Mouse (Mus musculus) ES-E14 (cell line): ENCODE measurements around the gene Rab3c.

Experiments
- MAFK ChIP-seq: IDR thresholded peaks from 2 replicates; pipeline ENCODE4 v1.6.1; 2014; ENCODE audit warnings: mild to moderate bottlenecking, low read depth, low read length, inconsistent platforms; ENCODE audit not compliant: insufficient read depth
- ZC3H11A ChIP-seq: IDR thresholded peaks from 2 replicates; pipeline ENCODE4 v1.6.1; 2012; ENCODE audit warnings: low read depth, mild to moderate bottlenecking, inconsistent platforms, low read length, borderline replicate concordance
- ZNF384 ChIP-seq: IDR thresholded peaks from 2 replicates; pipeline ENCODE4 v1.6.1; 2012; ENCODE audit warnings: low read depth, low read length, inconsistent platforms

DNA sequence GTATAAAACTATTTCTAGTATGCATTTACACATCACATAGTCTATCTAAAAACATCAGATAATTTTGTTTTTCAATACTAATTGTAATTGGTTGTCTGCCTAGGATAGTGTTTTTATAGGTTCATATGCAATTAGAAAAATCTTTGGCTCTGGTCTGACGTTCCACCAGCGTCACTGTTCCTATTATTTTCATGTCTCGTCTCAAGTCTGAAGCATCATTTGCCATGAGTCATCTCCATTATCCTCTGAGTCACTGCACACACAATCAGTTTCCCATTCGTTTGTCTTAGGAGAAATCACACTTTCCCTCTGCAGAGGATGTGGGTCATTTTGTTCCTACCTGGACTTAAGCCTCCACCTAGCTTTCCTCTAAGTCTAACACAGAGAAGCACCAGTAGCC is 62.3 kb downstream of the Rab3c start:
- TF ChIP-seq ZC3H11A (no peak), MAFK (no peak), ZNF384 (no peak)
